Mouse (Mus musculus) midbrain, embryonic 16.5 days (tissue): ENCODE results near the gene Slc37a3. TPM values are rescaled to one million over a fixed set of nuclear protein-coding genes. Genes with fewer than 3 reads are reported as not detected.

ENCODE experiments used
- ATAC-seq: fragments of 200-750 bp; cut with Nextera tagmentation; 2 replicates; pipeline ENCODE4 v1.8.0; 2017; ENCODE audit warnings: moderate TSS enrichment
- H3K27ac ChIP-seq: fragments of 300-500 bp; sonication (generic); 2 replicates; pipeline ENCODE4 v1.5.1; 2014; ENCODE audit warnings: mild to moderate bottlenecking, low read length, mixed read lengths
- H3K27me3 ChIP-seq: fragments of 300-500 bp; sonication (generic); 2 replicates; pipeline ENCODE4 v1.6.1; 2014; ENCODE audit warnings: low read depth, low read length, mixed read lengths; ENCODE audit not compliant: control insufficient read depth, insufficient read depth
- H3K36me3 ChIP-seq: fragments of 300-500 bp; sonication (generic); 2 replicates; pipeline ENCODE4 v1.6.1; 2014; ENCODE audit warnings: mild to moderate bottlenecking, low read length, moderate library complexity, mixed read lengths; ENCODE audit not compliant: control insufficient read depth, insufficient read depth
- H3K4me1 ChIP-seq: fragments of 300-500 bp; sonication (generic); 2 replicates; pipeline ENCODE4 v1.6.1; 2014; ENCODE audit warnings: mild to moderate bottlenecking, low read length, mixed read lengths; ENCODE audit not compliant: control insufficient read depth, insufficient read depth
- H3K4me2 ChIP-seq: fragments of 300-500 bp; sonication (generic); 2 replicates; pipeline ENCODE4 v1.6.1; 2014; ENCODE audit warnings: mild to moderate bottlenecking, low read length, mixed read lengths
- H3K4me3 ChIP-seq: fragments of 300-500 bp; sonication (generic); 2 replicates; pipeline ENCODE4 v1.5.1; 2014; ENCODE audit warnings: low read depth, mild to moderate bottlenecking, low read length, moderate library complexity, mixed read lengths
- H3K9ac ChIP-seq: fragments of 300-500 bp; sonication (generic); 2 replicates; pipeline ENCODE4 v1.6.1; 2014; ENCODE audit warnings: low read depth, low read length, mixed read lengths
- H3K9me3 ChIP-seq: fragments of 300-500 bp; sonication (generic); replicated peaks from 2 replicates; pipeline ENCODE4 v1.6.1; 2014; ENCODE audit warnings: mild to moderate bottlenecking, low read length, mixed read lengths; ENCODE audit not compliant: control insufficient read depth, poor library complexity, severe bottlenecking
- whole genome bisulfite sequencing: fragments of 180-500 bp; shearing (Covaris S2); extraction: QIAGEN DNeasy Blood & Tissue Kit; methylation state at CpG from one replicate; pipeline ENCODE4 v1.1.7; 2014; 5-methylcytosine and 5-hydroxymethylcytosine counted together
- polyA plus RNA-seq: library from polyadenylated mRNA; unstranded; fragments of >200 nt; fragmentation: Nextera tagmentation; extraction: Ambion mirVana; gene quantifications from 2 replicates; pipeline ENCODE4 v1.2.1, GENCODE M21; 2015

Gene Slc37a3
- polyA plus RNA-seq, 1 experiment from 2014 or later: 67.9 TPM

DNA sequence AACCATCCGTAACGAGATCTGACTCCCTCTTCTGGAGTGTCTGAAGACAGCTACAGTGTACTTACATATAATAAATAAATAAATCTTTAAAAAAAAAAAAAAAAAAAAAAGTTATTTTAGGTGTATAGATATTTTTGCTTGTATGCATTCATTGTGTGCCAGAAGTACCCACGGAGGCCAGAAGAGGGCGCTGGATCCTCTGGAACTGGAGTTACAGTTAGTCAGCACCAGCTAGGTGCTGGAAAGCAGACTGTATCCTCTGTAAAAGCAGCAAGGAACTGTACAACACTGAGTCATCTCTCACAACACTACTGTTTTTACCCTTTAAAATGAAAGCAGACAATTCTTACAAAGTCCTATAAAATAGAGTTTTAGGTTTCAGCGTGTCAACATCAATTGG lies 38.3 kb upstream of the Slc37a3 start:
- Histone ChIP-seq H3K27me3 (no peaks in the 10 kb centered on the region), H3K4me3 (no peak overlapping the region), H3K4me2 (no peak overlapping the region), H3K4me1 (peaks cover 21% of the 10 kb centered on the region), H3K9me3 (no peaks in the 10 kb centered on the region), H3K27ac (no peak overlapping the region), H3K36me3 (no peaks in the 10 kb centered on the region), H3K9ac (no peak overlapping the region)
- WGBS: 59% methylated on average over 3 of the region's 5 CpGs
- no peak for ATAC-seq

DNA sequence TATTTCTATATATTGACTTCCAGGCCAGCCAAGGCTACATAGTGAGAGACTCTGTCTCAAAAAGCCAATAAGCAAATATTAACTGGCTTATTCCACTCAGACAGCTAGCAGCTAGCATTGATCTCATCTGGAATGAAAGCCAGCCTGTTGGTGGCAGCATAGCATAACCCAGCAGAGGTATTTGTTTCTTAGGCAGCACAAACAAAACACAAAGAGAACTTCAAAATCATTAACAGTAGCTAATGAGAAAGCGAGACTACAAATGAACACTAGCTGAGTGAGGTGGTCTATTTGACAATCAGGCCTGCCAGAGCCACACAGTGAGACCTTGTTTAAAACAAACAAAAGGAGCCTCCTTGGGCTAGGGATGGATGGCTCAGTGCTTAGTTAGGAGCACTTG lies 36.6 kb upstream of the Slc37a3 start:
- 65% methylated on average over 1 of the region's 1 CpGs for WGBS
- H3K4me2 ChIP-seq: no peak overlapping the region

DNA sequence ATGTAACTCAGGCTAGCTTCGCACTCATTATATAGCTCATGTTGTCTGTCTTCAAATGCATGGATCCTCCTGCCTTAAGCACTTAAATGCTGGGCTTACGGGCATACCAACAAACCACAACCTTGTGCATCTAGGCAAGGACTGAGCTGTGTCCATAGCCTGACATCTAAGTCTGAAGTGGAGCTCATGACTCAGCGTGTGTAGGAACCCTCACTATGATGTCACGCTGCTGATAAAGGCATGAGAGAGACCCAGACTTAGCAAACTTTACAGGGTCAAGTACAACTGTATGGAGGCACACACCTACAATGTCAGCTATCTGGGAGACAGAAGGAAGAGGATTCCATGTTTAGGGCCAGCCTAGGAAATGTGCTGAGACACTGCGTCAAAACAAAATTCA lies 29.0 kb upstream of the Slc37a3 start:
- H3K36me3 ChIP-seq: peaks cover 12% of the 10 kb centered on the region
- no peaks in the 10 kb centered on the region for H3K9me3 ChIP-seq
- no peak overlapping the region for H3K4me2 ChIP-seq
- no peak overlapping the region for H3K9ac ChIP-seq
- no peak overlapping the region for H3K4me3 ChIP-seq
- no peak overlapping the region for H3K27ac ChIP-seq
- H3K4me1 ChIP-seq: no peaks in the 10 kb centered on the region
- 96% methylated on average over 5 of the region's 5 CpGs for WGBS
- ATAC-seq: no peak
- H3K27me3 ChIP-seq: no peaks in the 10 kb centered on the region

More for the DNA sequence above, 36.6 kb upstream of the Slc37a3 start:
- no peak overlapping the region for H3K4me3 ChIP-seq
- H3K36me3 ChIP-seq: peaks cover 5% of the 10 kb centered on the region
- ATAC-seq: no peak
- no peaks in the 10 kb centered on the region for H3K9me3 ChIP-seq
- H3K27ac ChIP-seq: no peak overlapping the region; the same call in 1 of the 2 replicates
- H3K4me1 ChIP-seq: peaks cover 21% of the 10 kb centered on the region
- no peaks in the 10 kb centered on the region for H3K27me3 ChIP-seq
- H3K9ac ChIP-seq: no peak overlapping the region

DNA sequence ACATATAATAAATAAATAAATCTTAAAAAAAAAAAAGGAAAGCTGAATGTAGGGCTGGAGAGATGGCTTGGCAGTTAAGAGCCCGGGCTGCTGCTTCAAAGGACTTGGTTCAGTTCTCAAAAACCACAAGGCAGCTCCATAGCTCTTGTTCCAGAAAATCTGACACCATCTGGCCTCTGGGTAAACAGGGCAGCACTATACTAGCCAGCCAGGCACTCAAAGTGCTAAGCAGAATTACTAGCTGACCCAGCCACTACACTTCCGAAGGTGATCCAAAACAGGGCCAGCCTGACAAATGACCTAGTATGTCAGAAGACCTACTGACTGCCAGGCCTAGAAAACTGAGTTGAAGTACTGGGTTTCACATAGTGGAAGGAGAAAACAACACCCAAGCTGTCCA lies 25.7 kb upstream of the Slc37a3 start:
- Histone ChIP-seq H3K9ac (no peak overlapping the region), H3K4me3 (no peak overlapping the region), H3K27me3 (no peaks in the 10 kb centered on the region), H3K4me2 (no peak overlapping the region), H3K36me3 (peaks cover 29% of the 10 kb centered on the region), H3K9me3 (no peaks in the 10 kb centered on the region), H3K4me1 (no peaks in the 10 kb centered on the region), H3K27ac (no peak overlapping the region)
- 95% methylated on average over 2 of the region's 2 CpGs for WGBS
- ATAC-seq: no peak

DNA sequence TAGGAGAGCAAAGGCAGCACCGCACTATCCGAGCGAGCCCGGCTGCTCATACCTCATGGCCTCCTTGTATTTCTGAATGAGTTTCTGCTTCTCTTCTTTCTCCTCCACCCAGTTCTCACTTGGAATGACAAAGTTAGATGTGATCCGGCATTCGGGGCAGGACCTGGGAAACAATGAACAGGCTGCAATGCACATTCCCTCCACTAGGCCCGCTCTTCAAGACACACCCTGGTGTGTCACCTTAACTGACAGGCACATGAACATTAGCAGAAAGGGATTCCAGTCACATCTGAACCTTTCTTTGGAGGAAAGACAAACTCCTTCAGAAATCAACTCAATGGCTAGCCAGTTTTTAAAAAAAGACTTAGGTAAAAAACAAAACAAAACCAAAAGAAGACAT lies 22.9 kb upstream of the Slc37a3 start:
- H3K9ac ChIP-seq: no peak overlapping the region
- H3K4me1 ChIP-seq: no peaks in the 10 kb centered on the region
- WGBS: 64% methylated on average over 7 of the region's 7 CpGs
- H3K4me2 ChIP-seq: no peak overlapping the region
- H3K9me3 ChIP-seq: no peaks in the 10 kb centered on the region
- peaks cover 40% of the 10 kb centered on the region for H3K36me3 ChIP-seq
- H3K27me3 ChIP-seq: no peaks in the 10 kb centered on the region
- no peak overlapping the region for H3K4me3 ChIP-seq
- H3K27ac ChIP-seq: no peak overlapping the region
- no peak for ATAC-seq

DNA sequence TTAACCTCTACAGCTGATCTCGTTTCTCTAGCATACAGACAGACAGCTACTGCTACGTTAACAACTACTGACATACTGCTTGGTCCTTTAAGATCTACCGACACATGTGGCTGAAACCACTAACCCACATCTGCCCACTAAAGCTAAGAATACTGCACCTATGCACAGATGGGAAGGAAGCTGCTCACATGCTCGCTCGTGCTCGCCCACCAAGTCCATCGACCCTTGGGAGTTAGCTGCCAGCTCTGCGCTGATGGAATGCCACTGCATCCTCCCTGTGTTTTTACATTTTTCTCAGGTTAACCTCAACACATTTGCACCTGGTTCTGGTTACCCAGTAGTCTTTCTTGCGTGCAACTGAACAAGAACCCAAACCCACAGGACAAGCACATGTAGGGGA lies 20.9 kb upstream of the Slc37a3 start:
- H3K4me1 ChIP-seq: no peaks in the 10 kb centered on the region
- 97% methylated on average over 9 of the region's 9 CpGs for WGBS

DNA sequence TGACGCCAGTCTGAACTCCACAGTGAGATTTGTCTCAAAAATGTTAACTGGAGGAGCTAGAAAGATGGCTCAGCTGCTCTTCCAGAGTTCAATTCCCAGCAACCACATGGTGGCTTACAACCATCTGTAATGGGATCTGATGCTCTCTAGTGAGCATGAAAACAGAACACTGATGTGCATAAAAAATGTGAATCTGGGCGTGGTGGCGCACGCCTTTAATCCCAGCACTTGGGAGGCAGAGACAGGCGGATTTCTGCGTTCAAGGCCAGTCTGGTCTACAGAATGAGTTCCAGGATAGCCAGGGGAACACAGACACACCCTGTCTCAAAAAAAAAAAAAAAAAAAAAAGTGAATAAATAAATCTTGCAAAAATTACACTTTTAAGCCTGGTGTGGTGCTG lies 19.6 kb upstream of the Slc37a3 start:
- Histone ChIP-seq H3K36me3 (peaks cover 38% of the 10 kb centered on the region), H3K27ac (no peak overlapping the region), H3K27me3 (no peaks in the 10 kb centered on the region), H3K4me3 (no peak overlapping the region), H3K9ac (no peak overlapping the region), H3K4me1 (no peaks in the 10 kb centered on the region), H3K9me3 (no peaks in the 10 kb centered on the region), H3K4me2 (no peak overlapping the region)
- 93% methylated on average over 6 of the region's 6 CpGs for WGBS
- ATAC-seq: no peak

More for the DNA sequence above, 20.9 kb upstream of the Slc37a3 start:
- Histone ChIP-seq H3K36me3 (peaks cover 38% of the 10 kb centered on the region), H3K4me3 (no peak overlapping the region), H3K27ac (no peak overlapping the region), H3K9me3 (no peaks in the 10 kb centered on the region), H3K9ac (no peak overlapping the region), H3K4me2 (no peak overlapping the region), H3K27me3 (no peaks in the 10 kb centered on the region)
- no peak for ATAC-seq

DNA sequence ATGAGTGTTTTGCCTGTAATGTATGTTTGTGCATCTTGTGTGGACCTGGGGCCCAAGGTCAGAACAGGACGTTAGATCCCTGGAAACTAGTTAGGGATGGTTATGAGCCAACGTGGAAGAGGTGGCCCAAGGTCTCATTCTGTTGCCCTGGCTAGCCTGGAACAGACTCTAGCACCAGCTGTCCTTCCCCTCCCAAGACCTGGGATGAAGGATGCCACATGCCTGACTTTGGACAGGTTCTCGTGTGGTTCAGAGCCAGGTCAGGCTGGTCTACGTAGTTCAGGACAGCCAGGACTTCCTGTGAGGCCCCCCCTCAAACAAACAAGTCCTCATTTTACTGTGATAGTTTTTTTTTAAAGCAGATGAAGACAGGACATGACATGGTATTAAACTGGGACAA lies 18.4 kb upstream of the Slc37a3 start:
- H3K27ac ChIP-seq: no peak overlapping the region
- 88% methylated on average over 4 of the region's 4 CpGs for WGBS
- no peaks in the 10 kb centered on the region for H3K27me3 ChIP-seq
- no peak overlapping the region for H3K4me3 ChIP-seq
- H3K4me1 ChIP-seq: no peaks in the 10 kb centered on the region
- H3K9me3 ChIP-seq: no peaks in the 10 kb centered on the region
- no peak for ATAC-seq
- peaks cover 33% of the 10 kb centered on the region for H3K36me3 ChIP-seq
- no peak overlapping the region for H3K9ac ChIP-seq
- no peak overlapping the region for H3K4me2 ChIP-seq

DNA sequence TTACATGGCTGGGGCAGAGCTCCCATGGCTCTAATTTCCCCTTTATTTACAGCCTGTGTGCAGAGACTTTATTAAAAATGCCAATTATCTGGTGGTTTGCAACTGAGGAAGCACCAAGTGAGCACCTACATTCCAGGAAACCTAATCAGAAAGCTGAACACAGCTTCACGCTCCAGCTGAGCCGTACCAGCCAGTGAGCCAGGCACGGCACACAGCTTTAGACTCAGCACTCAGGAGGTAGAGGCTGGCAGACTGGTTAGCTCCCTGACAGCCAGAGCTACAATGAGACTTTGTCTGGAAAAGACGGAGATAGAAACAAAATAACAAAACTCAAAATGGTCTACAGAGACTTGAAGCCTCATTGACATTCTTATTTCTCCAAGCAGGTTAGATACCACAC lies 18.0 kb upstream of the Slc37a3 start:
- peaks cover 34% of the 10 kb centered on the region for H3K36me3 ChIP-seq
- no peak overlapping the region for H3K4me2 ChIP-seq
- no peak for ATAC-seq
- H3K9ac ChIP-seq: no peak overlapping the region
- H3K9me3 ChIP-seq: no peaks in the 10 kb centered on the region
- no peaks in the 10 kb centered on the region for H3K27me3 ChIP-seq
- no peak overlapping the region for H3K4me3 ChIP-seq
- H3K4me1 ChIP-seq: no peaks in the 10 kb centered on the region
- no peak overlapping the region for H3K27ac ChIP-seq
- WGBS: 82% methylated on average over 4 of the region's 4 CpGs

DNA sequence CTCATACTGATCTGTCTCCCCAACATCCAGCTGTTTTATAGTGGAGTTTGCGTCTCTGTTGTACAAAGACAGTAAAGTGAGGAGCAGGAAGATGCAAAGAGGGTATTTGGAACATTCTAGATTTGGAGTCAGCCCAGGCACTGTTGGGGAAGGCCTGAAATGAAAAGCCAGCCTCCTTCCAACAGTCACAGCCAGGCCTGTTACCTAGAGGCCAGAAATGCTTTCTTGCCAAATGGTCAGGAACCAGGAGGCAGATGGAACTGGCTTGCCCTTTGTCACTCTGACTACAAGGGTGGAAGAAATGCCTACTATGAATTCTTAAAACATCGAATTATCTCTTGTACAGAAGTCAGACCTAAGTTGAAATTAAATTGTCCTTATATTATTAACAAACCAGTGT lies 12.5 kb upstream of the Slc37a3 start:
- Histone ChIP-seq H3K27ac (no peak overlapping the region), H3K4me1 (no peaks in the 10 kb centered on the region), H3K9ac (no peak overlapping the region), H3K9me3 (no peaks in the 10 kb centered on the region), H3K4me3 (no peak overlapping the region), H3K36me3 (peaks cover 10% of the 10 kb centered on the region; the same call in 1 of the 2 replicates), H3K27me3 (no peaks in the 10 kb centered on the region), H3K4me2 (no peak overlapping the region)
- no peak for ATAC-seq
- WGBS: 98% methylated on average over 2 of the region's 2 CpGs
